Comparison of ENCODE assay signal across 8 mouse cellular contexts in genomic region chr9:121759091-121760081, GRCm38 (mm10). TPM values are rescaled to one million over a fixed set of nuclear protein-coding genes. Genes with fewer than 3 reads are reported as not detected.
DNase-seq lines count a peak whose midpoint lies in the region; ATAC-seq and TF ChIP-seq lines count a peak whose summit lies in the region.

Gene Zfp651, plus strand, starts transcription at chr9:121759330.

- no peak for TF ChIP-seq CTCF in hindbrain, postnatal 0 days (IDR thresholded peaks at IDR 0.05; ENCODE audit: low read depth)

- peaks cover 19% of the 10 kb centered on the region for H3K4me1 ChIP-seq in hindbrain, postnatal 0 days (ENCODE audit: insufficient read depth, low read length)
- H3K4me1 ChIP-seq in stomach, embryonic 15.5 days, result peaks cover 27% of the 10 kb centered on the region

- peak within 1 kb of the TSS; percentile 84 for H3K27ac ChIP-seq in hindbrain, postnatal 0 days
- H3K27ac ChIP-seq in stomach, embryonic 15.5 days, result peak within 1 kb of the TSS; percentile 88

- peak within 1 kb of the TSS; percentile 90 for H3K4me2 ChIP-seq in hindbrain, postnatal 0 days (ENCODE audit: low read depth, low read length)
- H3K4me2 ChIP-seq in stomach, embryonic 15.5 days, result peak within 1 kb of the TSS; percentile 94

- H3K9ac ChIP-seq in hindbrain, postnatal 0 days (replicated peaks; ENCODE audit: low read length), result peak within 1 kb of the TSS; percentile 81
- peak within 1 kb of the TSS; percentile 71 for H3K9ac ChIP-seq in stomach, embryonic 15.5 days

- peak; percentile 81 for ATAC-seq in hindbrain, postnatal 0 days
- peak; percentile 23; the same call in 1 of the 2 replicates for ATAC-seq in megakaryocyte-erythroid progenitor cell, adult 5-6 weeks (replicated peaks; ENCODE audit: low FRiP score, low TSS enrichment, poor library complexity, severe bottlenecking)
- ATAC-seq in stomach, embryonic 15.5 days (ENCODE audit: insufficient read depth, low FRiP score, low read depth), result peak; percentile 72

- no peaks in the 10 kb centered on the region for H3K27me3 ChIP-seq in hindbrain, postnatal 0 days (ENCODE audit: insufficient read depth, low read length)
- no peaks in the 10 kb centered on the region for H3K27me3 ChIP-seq in stomach, embryonic 15.5 days (replicated peaks)

- intact Hi-C loops in gastrocnemius, postnatal 14 days (cut with DNase I; ENCODE audit: low total_unique reads), result no loop called here

- H3K36me3 ChIP-seq in hindbrain, postnatal 0 days (ENCODE audit: insufficient read depth, low read length), result peaks cover 25% of the 10 kb centered on the region
- H3K36me3 ChIP-seq in stomach, embryonic 15.5 days, result peaks cover 26% of the 10 kb centered on the region

- whole genome bisulfite sequencing in hindbrain, postnatal 0 days, result under 1% methylated on average over 82 of the region's 97 CpGs
- under 1% methylated on average over 91 of the region's 97 CpGs for WGBS in stomach, embryonic 15.5 days

- H3K9me3 ChIP-seq in hindbrain, postnatal 0 days (ENCODE audit: low read length), result no peaks in the 10 kb centered on the region
- H3K9me3 ChIP-seq in stomach, embryonic 15.5 days, result no peaks in the 10 kb centered on the region

- peak within 1 kb of the TSS; percentile 64 for H3K4me3 ChIP-seq in hindbrain, postnatal 0 days (ENCODE audit: low read length)
- peak within 1 kb of the TSS; percentile 61 for H3K4me3 ChIP-seq in stomach, embryonic 15.5 days (replicated peaks)

- DNase-seq in right cerebral cortex, adult 18-20 months, result peak; percentile 76
- no peak for DNase-seq in right cerebral cortex, postnatal 36 days (ENCODE audit: low spot score in 2 of 2)
- peak; percentile 60 to 71 for DNase-seq in cerebellum, postnatal 36 days
- DNase-seq in gastrocnemius, postnatal 14 days, result peak; percentile 76
- peak; percentile 89 for DNase-seq in hindbrain, postnatal 0 days (ENCODE audit: low spot score)
- DNase-seq in left cerebral cortex, adult 8-10 months (ENCODE audit: low spot score in 2 of 2), result peak; percentile 62 to 73

RNA-seq across cellular contexts. Expression of gene Zfp651, which starts in this region (rescaled TPM):
- total RNA-seq in gastrocnemius, postnatal 14 days (2021), result 10 to 100 TPM; 51.5 to 56.1 TPM
- 62.3 and 70.1 TPM in 2 replicates for total RNA-seq in hindbrain, postnatal 0 days (2014; rRNA removed)
- polyA plus RNA-seq in hindbrain, postnatal 0 days (2015; fragmentation: Nextera tagmentation; extraction: Ambion mirVana), result 23.6 and 25.5 TPM in 2 replicates
- 100 to 1,000 TPM in 3 of 4 experiments, 10 to 100 TPM in 1; 96.9 to 107 (median 105) TPM for total RNA-seq in left cerebral cortex, adult 8-10 months (2022)
- not detected in 2 replicates for total RNA-seq in megakaryocyte-erythroid progenitor cell, adult 5-6 weeks (2014; fragmentation: Nextera tagmentation)
- total RNA-seq in megakaryocyte-erythroid progenitor cell, adult 5-6 weeks (2017), result not detected in 2 replicates
- polyA plus RNA-seq in stomach, embryonic 15.5 days (2015; fragmentation: Nextera tagmentation; extraction: Ambion mirVana), result 18.9 and 20.8 TPM in 2 replicates

Comparison
In these comparisons a context has a peak if more than half of its experiments do, and no peak if none do; other contexts are left out.
1. RNA of gene Zfp651 (total RNA-seq): 96.9 to 107 TPM in left cerebral cortex, adult 8-10 months, 62.3 to 70.1 TPM in hindbrain, postnatal 0 days and 51.5 to 56.1 TPM in gastrocnemius, postnatal 14 days; not detected in megakaryocyte-erythroid progenitor cell, adult 5-6 weeks; every median in the first group is over 10 times any median in the second.
2. DNase-seq: peak in right cerebral cortex, adult 18-20 months (single experiment), cerebellum, postnatal 36 days (2 of 2), gastrocnemius, postnatal 14 days (single experiment), hindbrain, postnatal 0 days (single experiment) and left cerebral cortex, adult 8-10 months (2 of 2); none in right cerebral cortex, postnatal 36 days (0 of 2).
3. Peak in ATAC-seq in megakaryocyte-erythroid progenitor cell, adult 5-6 weeks; RNA of the gene not detected or under 1 TPM.
4. ATAC-seq: peak in every context shown above with its lines; median percentile 81 in hindbrain, postnatal 0 days; 72 in stomach, embryonic 15.5 days; 23 in megakaryocyte-erythroid progenitor cell, adult 5-6 weeks.